Mouse (Mus musculus) CH12.LX (cell line): Measurements from ENCODE around the gene Snrpb. TPM values are rescaled to one million over a fixed set of nuclear protein-coding genes. Genes with fewer than 3 reads are reported as not detected.

ENCODE experiments used
- DNase-seq: peaks from one replicate; pipeline ENCODE4 v3.0.0-alpha.2; 2013; ENCODE audit errors: extremely low read depth
- H3K27ac ChIP-seq: 2 replicates; pipeline ENCODE4 v1.5.1; 2012; ENCODE audit warnings: low read depth, mild to moderate bottlenecking, control low read depth, moderate library complexity; ENCODE audit not compliant: insufficient read depth
- H3K27me3 ChIP-seq: replicated peaks from 2 replicates; pipeline ENCODE3; 2012; ENCODE audit warnings: inconsistent platforms
- H3K36me3 ChIP-seq, 2 experiments: replicated peaks in 1 of 2; 2 replicates each; pipeline versions ENCODE3 to v1.6.1; 2012; ENCODE audit warnings: inconsistent platforms in 1 of 2, low read length in 1 of 2, mild to moderate bottlenecking in 1 of 2, mixed read lengths in 1 of 2, moderate library complexity in 1 of 2; ENCODE audit not compliant: control insufficient read depth in 1 of 2, insufficient read depth in 1 of 2
- H3K4me1 ChIP-seq, 2 experiments: 2 replicates each; pipeline ENCODE4 v1.6.1; 2012; ENCODE audit warnings: inconsistent platforms in 1 of 2, moderate library complexity in 1 of 2; ENCODE audit not compliant: insufficient read depth in 2 of 2, control insufficient read depth in 1 of 2
- H3K4me2 ChIP-seq: 2 replicates; pipeline ENCODE4 v1.6.1; 2012; ENCODE audit warnings: low read depth, mild to moderate bottlenecking, control low read depth; ENCODE audit not compliant: poor library complexity, insufficient read depth, severe bottlenecking
- H3K4me3 ChIP-seq, 3 experiments: fragments of 150-350 bp in 1 of 3; sonication (generic) in 1 of 3; replicated peaks in 1 of 3; 2 replicates each; pipeline versions ENCODE3 to v1.5.1; 2011 to 2012; ENCODE audit warnings: low read depth in 2 of 3, low read length in 2 of 3, mild to moderate bottlenecking in 2 of 3, moderate library complexity in 2 of 3, control low read depth in 1 of 3, improper control_type of control experiment in 1 of 3, inconsistent platforms in 1 of 3, mixed read lengths in 1 of 3; ENCODE audit not compliant: poor library complexity in 1 of 3
- H3K79me2 ChIP-seq: replicated peaks from 2 replicates; pipeline ENCODE4 v1.6.1; 2012; ENCODE audit warnings: mild to moderate bottlenecking, moderate library complexity; ENCODE audit not compliant: control insufficient read depth, poor library complexity, insufficient read depth, severe bottlenecking; ENCODE audit errors: extremely low read depth
- H3K9ac ChIP-seq: 2 replicates; pipeline ENCODE4 v1.6.1; 2012; ENCODE audit warnings: low read depth, mild to moderate bottlenecking, control low read depth, moderate library complexity; ENCODE audit not compliant: insufficient read depth
- H3K9me3 ChIP-seq: replicated peaks from 2 replicates; pipeline ENCODE3; 2012; ENCODE audit warnings: low read length, inconsistent platforms, mixed read lengths
- BHLHE40 ChIP-seq: IDR thresholded peaks from 2 replicates; pipeline ENCODE4 v1.6.1; 2011; ENCODE audit warnings: mild to moderate bottlenecking, low read depth, low read length, improper control_type of control experiment
- CHD2 ChIP-seq: IDR thresholded peaks from 2 replicates; pipeline ENCODE4 v1.6.1; 2011; ENCODE audit warnings: low read length, improper control_type of control experiment
- CTCF ChIP-seq, 2 experiments: IDR thresholded peaks in 1 of 2; conservative IDR thresholded peaks in 1 of 2; 2 replicates each; pipeline ENCODE4 v1.5.1; 2011 to 2012; ENCODE audit warnings: low read depth in 2 of 2, low read length in 2 of 2, improper control_type of control experiment in 1 of 2, inconsistent platforms in 1 of 2, mild to moderate bottlenecking in 1 of 2, moderate library complexity in 1 of 2
- E2F4 ChIP-seq: IDR thresholded peaks from 2 replicates; pipeline ENCODE4 v1.6.1; 2011; ENCODE audit warnings: low read depth, low read length, improper control_type of control experiment; ENCODE audit not compliant: insufficient replicate concordance
- ELF1 ChIP-seq: IDR thresholded peaks from 2 replicates; pipeline ENCODE4 v1.6.1; 2014; ENCODE audit warnings: low read depth, mild to moderate bottlenecking, inconsistent platforms, low read length, improper control_type of control experiment
- EP300 ChIP-seq: IDR thresholded peaks from 2 replicates; pipeline ENCODE4 v1.6.1; 2011; ENCODE audit warnings: low read length, improper control_type of control experiment
- GABPA ChIP-seq: IDR thresholded peaks from 2 replicates; pipeline ENCODE4 v1.6.1; 2012; ENCODE audit warnings: low read depth, low read length, improper control_type of control experiment, inconsistent platforms; ENCODE audit not compliant: insufficient replicate concordance
- HCFC1 ChIP-seq: IDR thresholded peaks from 2 replicates; pipeline ENCODE4 v1.6.1; 2012; ENCODE audit warnings: low read depth, mild to moderate bottlenecking, inconsistent platforms, low read length, improper control_type of control experiment
- IRF4 ChIP-seq: IDR thresholded peaks from 2 replicates; pipeline ENCODE4 v1.6.1; 2014; ENCODE audit warnings: low read depth, mild to moderate bottlenecking, inconsistent platforms, low read length, improper control_type of control experiment
- JUN ChIP-seq: IDR thresholded peaks from 2 replicates; pipeline ENCODE4 v1.6.1; 2011; ENCODE audit warnings: low read depth, mild to moderate bottlenecking, low read length, improper control_type of control experiment, moderate library complexity; ENCODE audit not compliant: insufficient read depth
- JUND ChIP-seq: conservative IDR thresholded peaks from 2 replicates; pipeline ENCODE4 v1.6.1; 2011; ENCODE audit warnings: low read depth, low read length, improper control_type of control experiment
- MAX ChIP-seq: IDR thresholded peaks from 2 replicates; pipeline ENCODE4 v1.6.1; 2011; ENCODE audit warnings: low read length, improper control_type of control experiment
- MAZ ChIP-seq: IDR thresholded peaks from 2 replicates; pipeline ENCODE4 v1.6.1; 2012; ENCODE audit warnings: low read depth, mild to moderate bottlenecking, inconsistent platforms, low read length, improper control_type of control experiment, moderate library complexity
- MXI1 ChIP-seq: IDR thresholded peaks from 2 replicates; pipeline ENCODE4 v1.6.1; 2011; ENCODE audit warnings: mild to moderate bottlenecking, low read depth, low read length, improper control_type of control experiment
- MYC ChIP-seq: IDR thresholded peaks from 2 replicates; pipeline ENCODE4 v1.6.1; 2011; ENCODE audit warnings: low read depth, mild to moderate bottlenecking, improper control_type of control experiment, low read length
- PAX5 ChIP-seq: IDR thresholded peaks from 2 replicates; pipeline ENCODE4 v1.6.1; 2012; ENCODE audit warnings: low read length, inconsistent platforms, mixed read lengths
- POLR2A ChIP-seq: IDR thresholded peaks from 2 replicates; pipeline ENCODE4 v1.6.1; 2011; ENCODE audit warnings: low read depth, mild to moderate bottlenecking, improper control_type of control experiment, low read length
- POLR2AphosphoS2 ChIP-seq: IDR thresholded peaks from 2 replicates; pipeline ENCODE4 v1.6.1; 2011; ENCODE audit warnings: low read depth, low read length, improper control_type of control experiment
- RAD21 ChIP-seq: IDR thresholded peaks from 2 replicates; pipeline ENCODE4 v1.6.1; 2011; ENCODE audit warnings: low read depth, mild to moderate bottlenecking, low read length, improper control_type of control experiment, moderate library complexity
- SIN3A ChIP-seq: IDR thresholded peaks from 2 replicates; pipeline ENCODE4 v1.6.1; 2012; ENCODE audit warnings: low read length, improper control_type of control experiment, inconsistent platforms
- SMC3 ChIP-seq: IDR thresholded peaks from 2 replicates; pipeline ENCODE4 v1.6.1; 2011; ENCODE audit warnings: low read depth, low read length, improper control_type of control experiment
- TBP ChIP-seq: conservative IDR thresholded peaks from 2 replicates; pipeline ENCODE4 v1.6.1; 2011; ENCODE audit warnings: low read depth, low read length, improper control_type of control experiment
- UBTF ChIP-seq: IDR thresholded peaks from 2 replicates; pipeline ENCODE4 v1.6.1; 2012; ENCODE audit warnings: low read depth, mild to moderate bottlenecking, inconsistent platforms, low read length, improper control_type of control experiment, moderate library complexity
- USF1 ChIP-seq: IDR thresholded peaks from 2 replicates; pipeline ENCODE4 v1.6.1; 2014; ENCODE audit warnings: low read depth, mild to moderate bottlenecking, inconsistent platforms, low read length, improper control_type of control experiment
- ZKSCAN1 ChIP-seq: IDR thresholded peaks from 2 replicates; pipeline ENCODE4 v1.6.1; 2012; ENCODE audit warnings: low read depth, inconsistent platforms, low read length, improper control_type of control experiment, borderline replicate concordance
- ZNF384 ChIP-seq: IDR thresholded peaks from 2 replicates; pipeline ENCODE4 v1.6.1; 2012; ENCODE audit warnings: low read depth, low read length, improper control_type of control experiment, inconsistent platforms
- dilution Hi-C: fragments of 300-500 bp; cut with MboI; formaldehyde crosslinking; loops from 2 replicates; pipeline ENCODE4 v1.14.3; 2020; ENCODE audit warnings: low sequenced_read_pairs; ENCODE audit not compliant: extremely low pct_unique_long_range_greater_than_20kb, extremely low pct_ligation_motif_present
- in situ Hi-C: fragments of 300-500 bp; cut with MboI; formaldehyde crosslinking; loops from 3 replicates; pipeline ENCODE4 v1.14.3; 2019; ENCODE audit warnings: low sequenced_read_pairs, low pct_ligation_motif_present, low pct_unique_long_range_greater_than_20kb, mixed read lengths
- polyA plus RNA-seq: library from polyadenylated mRNA; unstranded; fragments of >175 nt; gene quantifications from 2 replicates; pipeline ENCODE4 v1.2.1, GENCODE M21; 2012; ENCODE audit warnings: low read depth; ENCODE audit not compliant: insufficient read length
- total RNA-seq, 2 experiments: library from RNA; depleted of rRNA; stranded (reverse); fragments of 300-350 nt in 1 of 2; fragments of >200 nt in 1 of 2; gene quantifications; 2 replicates each; pipeline ENCODE4 v1.2.3; 2012 to 2014

The Snrpb gene
- total and polyA plus RNA-seq, 3 experiments: 413 to 515 (median 422) TPM

DNA sequence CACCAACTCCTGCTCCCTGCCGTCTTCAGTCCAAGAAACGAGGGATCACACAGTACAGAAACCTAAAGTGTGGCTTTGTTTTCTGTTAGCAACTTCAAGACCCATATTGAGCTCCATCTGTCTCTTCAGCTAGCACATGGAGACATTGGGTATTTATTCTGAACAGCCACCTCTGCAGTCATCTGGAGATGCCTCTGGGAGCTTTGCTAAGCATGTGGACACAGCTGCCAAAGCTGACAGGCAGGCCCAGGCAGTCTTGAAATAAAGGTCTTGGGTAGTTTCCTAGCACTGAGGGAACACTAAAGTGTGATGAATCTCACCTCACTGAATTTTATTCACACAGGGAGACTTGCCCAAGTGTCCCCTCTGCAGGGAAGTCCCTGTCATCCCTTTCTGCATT, 32.4 kb upstream of the Snrpb start:
- Histone ChIP-seq H3K4me1 (no peaks in the 10 kb centered on the region), H3K79me2 (no peaks in the 10 kb centered on the region), H3K4me2 (no peak overlapping the region), H3K9me3 (peaks cover 8% of the 10 kb centered on the region), H3K4me3 (no peak overlapping the region), H3K9ac (no peak overlapping the region), H3K36me3 (no peaks in the 10 kb centered on the region), H3K27me3 (peaks cover 19% of the 10 kb centered on the region), H3K27ac (no peak overlapping the region)
- no peak for DNase-seq
- dilution Hi-C loops: no loop called here
- no peak for TF ChIP-seq CHD2
- no peak for TF ChIP-seq MYC
- no peak for TF ChIP-seq EP300
- TF ChIP-seq SMC3: no peak
- TF ChIP-seq POLR2AphosphoS2: no peak
- no peak for TF ChIP-seq HCFC1
- TF ChIP-seq JUN: no peak
- no peak for TF ChIP-seq E2F4
- no peak for TF ChIP-seq ZNF384
- TF ChIP-seq CTCF (conservative IDR thresholded peaks at IDR 0.05 in 1 of 2, IDR thresholded peaks at IDR 0.05 in 1 of 2; ENCODE audit: low read depth in 2 of 2, low read length in 2 of 2): no peak
- no peak for TF ChIP-seq BHLHE40
- no peak for TF ChIP-seq MXI1
- no peak for TF ChIP-seq TBP
- TF ChIP-seq MAX: no peak
- TF ChIP-seq RAD21: no peak
- in situ Hi-C loops: loop anchor here (25.0 kb wide), 1 partner anchor 524 kb away; the partner anchor contains the start of gene Pdyn

GRCm38 (mm10) chr2:130209636-130210035, 30.4 kb upstream of the Snrpb start:
- dilution Hi-C loops: no loop called here
- Histone ChIP-seq H3K9me3 (peaks cover 11% of the 10 kb centered on the region), H3K4me1 (no peaks in the 10 kb centered on the region), H3K4me2 (no peak overlapping the region), H3K79me2 (no peaks in the 10 kb centered on the region), H3K36me3 (no peaks in the 10 kb centered on the region), H3K27me3 (peaks cover 21% of the 10 kb centered on the region), H3K27ac (no peak overlapping the region; the same call in 1 of the 2 replicates), H3K9ac (no peak overlapping the region), H3K4me3 (no peak overlapping the region)
- in situ Hi-C loops: loop anchor here (25.0 kb wide), 1 partner anchor 522 kb away; the partner anchor contains the start of gene Pdyn
- TF ChIP-seq UBTF (no peak), JUND (no peak), SIN3A (no peak), USF1 (no peak), ELF1 (no peak), PAX5 (no peak), MAZ (no peak), EP300 (no peak), POLR2A (no peak), TBP (no peak), ZKSCAN1 (no peak), JUN (no peak), POLR2AphosphoS2 (no peak), BHLHE40 (no peak), IRF4 (no peak), GABPA (no peak)
- DNase-seq: no peak
